Mouse (Mus musculus) frontal cortex, postnatal 36 days (tissue): ENCODE results near the gene Cep63.

Experiments
- DNase-seq, 2 experiments: peaks; one replicate each; pipeline ENCODE4 v3.0.0; 2022; ENCODE audit warnings: low spot score in 2 of 2

Gene Cep63

GRCm38 (mm10) chr9:102625983-102626838, at the start of gene Cep63, which contains the start of gene Anapc13:
Gene Cep63, minus strand, starts transcription at chr9:102626534.
Gene Anapc13, plus strand, starts transcription at chr9:102626296.
- peak; percentile 97 to 99 for DNase-seq

- DNase-seq: no peak
Measured at GRCm38 (mm10) chr9:102675922-102676321, 49.6 kb upstream of the Cep63 start.

- no peak for DNase-seq
Measured at GRCm38 (mm10) chr9:102673381-102673780, 47.0 kb upstream of the Cep63 start.

- DNase-seq: no peak
Measured at GRCm38 (mm10) chr9:102668906-102669305, 42.6 kb upstream of the Cep63 start.

GRCm38 (mm10) chr9:102668115-102668514, 41.8 kb upstream of the Cep63 start:
- DNase-seq: no peak

GRCm38 (mm10) chr9:102656355-102657095, 30.2 kb upstream of the Cep63 start:
- DNase-seq: no peak

- no peak for DNase-seq
Measured at GRCm38 (mm10) chr9:102651199-102651720, 24.9 kb upstream of the Cep63 start.

GRCm38 (mm10) chr9:102650637-102651036, 24.3 kb upstream of the Cep63 start:
- no peak for DNase-seq

GRCm38 (mm10) chr9:102649917-102650527, 23.7 kb upstream of the Cep63 start:
- DNase-seq: no peak

GRCm38 (mm10) chr9:102647010-102647409, 20.7 kb upstream of the Cep63 start:
- peak in 1 of 2 experiments; percentile 23 for DNase-seq

GRCm38 (mm10) chr9:102645119-102645695, 18.9 kb upstream of the Cep63 start:
- no peak for DNase-seq

- no peak for DNase-seq
Measured at GRCm38 (mm10) chr9:102643486-102644101, 17.3 kb upstream of the Cep63 start.

GRCm38 (mm10) chr9:102643071-102643485, 16.7 kb upstream of the Cep63 start:
- no peak for DNase-seq

- no peak for DNase-seq
Measured at GRCm38 (mm10) chr9:102641531-102641930, 15.2 kb upstream of the Cep63 start.

GRCm38 (mm10) chr9:102639510-102639909, 13.2 kb upstream of the Cep63 start:
- no peak for DNase-seq

GRCm38 (mm10) chr9:102638963-102639362, 12.6 kb upstream of the Cep63 start:
- DNase-seq: no peak

GRCm38 (mm10) chr9:102637115-102637514, 10.8 kb upstream of the Cep63 start:
- no peak for DNase-seq

- peak; percentile 48 to 74 for DNase-seq
Measured at GRCm38 (mm10) chr9:102636553-102636952, 10.2 kb upstream of the Cep63 start.

- no peak for DNase-seq
Measured at GRCm38 (mm10) chr9:102634453-102634852, 8.1 kb upstream of the Cep63 start.

GRCm38 (mm10) chr9:102632923-102633537, 6.7 kb upstream of the Cep63 start:
- peak in 1 of 2 experiments; percentile 70 for DNase-seq

- DNase-seq: no peak
Measured at GRCm38 (mm10) chr9:102632173-102632572, 5.8 kb upstream of the Cep63 start.
